8 mouse cellular contexts compared by ENCODE assay signal in the genomic region with DNA sequence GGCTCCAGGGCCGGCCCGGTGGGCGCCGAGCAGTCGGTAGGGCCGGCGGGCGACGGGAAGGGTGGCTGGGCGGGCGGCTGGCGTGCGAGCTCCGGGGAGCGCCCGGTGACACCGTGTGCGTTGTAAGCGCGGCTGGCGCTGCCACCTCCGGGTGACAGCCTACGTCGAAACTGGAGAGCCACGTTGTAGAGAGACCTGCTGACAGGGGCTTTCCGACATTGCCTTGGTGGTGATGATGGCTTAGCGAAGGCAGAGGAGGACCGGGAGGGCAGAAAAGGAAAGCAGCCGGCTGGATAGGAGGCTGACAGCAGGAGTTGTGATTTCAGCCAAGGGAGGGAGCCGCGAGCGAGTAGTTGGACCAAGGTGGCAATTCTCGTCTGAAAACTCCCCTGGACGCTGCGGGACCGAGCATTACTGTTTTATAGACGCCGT. TPM values are rescaled to one million over a fixed set of nuclear protein-coding genes. Genes with fewer than 3 reads are reported as not detected.
A peak's percentile ranks its signal among the peaks of the same experiment; 100 is the strongest.
DNase-seq lines count a peak whose midpoint lies in the region; ATAC-seq lines count a peak whose summit lies in the region.

No protein-coding gene starts in this region.

- H3K9me3 ChIP-seq in embryonic facial prominence, embryonic 14.5 days (ENCODE audit: control insufficient read depth, low read length): 0 out of 2 replicates have a peak, but pooled peaks cover 3% of the 10 kb centered on the region
- no peaks in the 10 kb centered on the region for H3K9me3 ChIP-seq in hindbrain, embryonic 15.5 days
- H3K9me3 ChIP-seq in stomach, embryonic 14.5 days (ENCODE audit: control insufficient read depth, low read depth, low read length): no peaks in the 10 kb centered on the region

- 0 out of 2 replicates have a peak, but pooled peaks cover 9% of the 10 kb centered on the region for H3K36me3 ChIP-seq in embryonic facial prominence, embryonic 14.5 days (ENCODE audit: control insufficient read depth, insufficient read depth, low read length)
- peaks cover 8% of the 10 kb centered on the region; the same call in 1 of the 2 replicates for H3K36me3 ChIP-seq in hindbrain, embryonic 15.5 days
- H3K36me3 ChIP-seq in stomach, embryonic 14.5 days (ENCODE audit: control insufficient read depth, insufficient read depth, low read length): peaks cover 3% of the 10 kb centered on the region; the same call in 1 of the 2 replicates

- H3K27ac ChIP-seq in embryonic facial prominence, embryonic 14.5 days (replicated peaks; ENCODE audit: low read depth, low read length): peak overlapping the region; percentile 79
- peak overlapping the region; percentile 77 for H3K27ac ChIP-seq in hindbrain, embryonic 15.5 days (replicated peaks)
- peak overlapping the region; percentile 58; the same call in 1 of the 2 replicates for H3K27ac ChIP-seq in stomach, embryonic 14.5 days (ENCODE audit: low read length)

- no peak; the same call in 1 of the 2 replicates for ATAC-seq in cerebellum, adult (ENCODE audit: insufficient number of reproducible peaks, low FRiP score, low TSS enrichment)
- ATAC-seq in embryonic facial prominence, embryonic 14.5 days (ENCODE audit: low read depth): peak; percentile 64
- no peak; the same call in 1 of the 2 replicates for ATAC-seq in hindbrain, embryonic 15.5 days (ENCODE audit: low FRiP score, low read depth)
- ATAC-seq in stomach, embryonic 14.5 days (ENCODE audit: insufficient number of reproducible peaks, insufficient read depth, low FRiP score, low read depth): no peak; the same call in 1 of the 2 replicates

- H3K27me3 ChIP-seq in embryonic facial prominence, embryonic 14.5 days (replicated peaks; ENCODE audit: control insufficient read depth, insufficient read depth, low read length): no peaks in the 10 kb centered on the region
- H3K27me3 ChIP-seq in hindbrain, embryonic 15.5 days: no peaks in the 10 kb centered on the region
- H3K27me3 ChIP-seq in stomach, embryonic 14.5 days (ENCODE audit: control insufficient read depth, insufficient read depth, low read length): no peaks in the 10 kb centered on the region

- peak overlapping the region; percentile 90 for H3K4me2 ChIP-seq in embryonic facial prominence, embryonic 14.5 days (ENCODE audit: low read depth, low read length)
- peak overlapping the region; percentile 91 for H3K4me2 ChIP-seq in hindbrain, embryonic 15.5 days
- peak overlapping the region; percentile 83 for H3K4me2 ChIP-seq in stomach, embryonic 14.5 days (replicated peaks; ENCODE audit: low read depth, low read length)

- peak overlapping the region; percentile 92 for H3K9ac ChIP-seq in embryonic facial prominence, embryonic 14.5 days (ENCODE audit: low read depth, low read length)
- H3K9ac ChIP-seq in hindbrain, embryonic 15.5 days: peak overlapping the region; percentile 60
- H3K9ac ChIP-seq in stomach, embryonic 14.5 days (replicated peaks; ENCODE audit: low read depth, low read length): peak overlapping the region; percentile 82

- H3K4me3 ChIP-seq in embryonic facial prominence, embryonic 14.5 days (ENCODE audit: low read depth, low read length): peak overlapping the region; percentile 68
- peak overlapping the region; percentile 89 for H3K4me3 ChIP-seq in hindbrain, embryonic 15.5 days
- H3K4me3 ChIP-seq in stomach, embryonic 14.5 days (ENCODE audit: low read depth, low read length): peak overlapping the region; percentile 94

- DNase-seq in cerebellum, postnatal 10 days: peak; percentile 47 to 54
- DNase-seq in CD4-positive, CD25-positive, alpha-beta regulatory T cell, adult 2 months (ENCODE audit: low read depth, low spot score): peak; percentile 78
- DNase-seq in embryonic facial prominence, embryonic 14.5 days (ENCODE audit: low spot score): peak; percentile 12
- DNase-seq in lung, postnatal 14 days: peak; percentile 17
- no peak for DNase-seq in thymus, postnatal 4 days

- peaks cover 14% of the 10 kb centered on the region for H3K4me1 ChIP-seq in embryonic facial prominence, embryonic 14.5 days (ENCODE audit: control insufficient read depth, insufficient read depth, low read length)
- peaks cover 21% of the 10 kb centered on the region for H3K4me1 ChIP-seq in hindbrain, embryonic 15.5 days (replicated peaks)
- peaks cover 6% of the 10 kb centered on the region for H3K4me1 ChIP-seq in stomach, embryonic 14.5 days (ENCODE audit: control insufficient read depth, insufficient read depth, low read length)

- WGBS in embryonic facial prominence, embryonic 14.5 days: under 1% methylated on average over 33 of the region's 38 CpGs
- WGBS in hindbrain, embryonic 15.5 days: 1% methylated on average over 38 of the region's 38 CpGs
- WGBS in stomach, embryonic 14.5 days: under 1% methylated on average over 38 of the region's 38 CpGs

RNA-seq across cellular contexts. Expression of a gene that starts 0.7 kb away (rescaled TPM):
- 48.3 and 50.8 TPM in 2 replicates for polyA plus RNA-seq in embryonic facial prominence, embryonic 14.5 days (2014; fragmentation: Nextera tagmentation; extraction: Ambion mirVana)
- polyA plus RNA-seq in hindbrain, embryonic 15.5 days (2015; fragmentation: Nextera tagmentation; extraction: Ambion mirVana): 42.9 and 50.6 TPM in 2 replicates
- 44.5 and 53.5 TPM in 2 replicates for polyA plus RNA-seq in stomach, embryonic 14.5 days (2014; fragmentation: Nextera tagmentation; extraction: Ambion mirVana)

RNA-seq across cellular contexts. Expression of a gene that starts 14.8 kb away (rescaled TPM):
- polyA plus RNA-seq in embryonic facial prominence, embryonic 14.5 days (2014; fragmentation: Nextera tagmentation; extraction: Ambion mirVana): 8.1 and 9.1 TPM in 2 replicates
- polyA plus RNA-seq in hindbrain, embryonic 15.5 days (2015; fragmentation: Nextera tagmentation; extraction: Ambion mirVana): 14.6 and 15.2 TPM in 2 replicates
- 11.0 TPM in 2 replicates for polyA plus RNA-seq in stomach, embryonic 14.5 days (2014; fragmentation: Nextera tagmentation; extraction: Ambion mirVana)

RNA-seq across cellular contexts. Expression of a gene that starts 22.8 kb away (rescaled TPM):
- polyA plus RNA-seq in embryonic facial prominence, embryonic 14.5 days (2014; fragmentation: Nextera tagmentation; extraction: Ambion mirVana): 26.8 and 30.8 TPM in 2 replicates
- 22.6 and 24.4 TPM in 2 replicates for polyA plus RNA-seq in hindbrain, embryonic 15.5 days (2015; fragmentation: Nextera tagmentation; extraction: Ambion mirVana)
- polyA plus RNA-seq in stomach, embryonic 14.5 days (2014; fragmentation: Nextera tagmentation; extraction: Ambion mirVana): 34.9 and 37.7 TPM in 2 replicates

RNA-seq across cellular contexts. Expression of a gene that starts 40.5 kb away (rescaled TPM):
- 391 and 429 TPM in 2 replicates for polyA plus RNA-seq in embryonic facial prominence, embryonic 14.5 days (2014; fragmentation: Nextera tagmentation; extraction: Ambion mirVana)
- polyA plus RNA-seq in hindbrain, embryonic 15.5 days (2015; fragmentation: Nextera tagmentation; extraction: Ambion mirVana): 375 and 387 TPM in 2 replicates
- polyA plus RNA-seq in stomach, embryonic 14.5 days (2014; fragmentation: Nextera tagmentation; extraction: Ambion mirVana): 396 and 425 TPM in 2 replicates
